Mouse (Mus musculus): ENCODE data around the gene Eef1akmt3.

GRCm38 (mm10) chr10:127016488-127016887, 24.8 kb downstream of the Eef1akmt3 start:
- TF ChIP-seq CTCF (IDR thresholded peaks at IDR 0.05) (peak; percentile 65), EP300 (IDR thresholded peaks at IDR 0.05) (no peak)
